Mouse (Mus musculus) liver (tissue): Measurements from ENCODE around the gene Vangl2.
"Not testable (repeated sequence)": the region's sequence is repeated elsewhere in the genome, so short reads cannot be mapped to it uniquely, and the experiment has no call there.

Experiments used
- DNase-seq: peaks from one replicate; pipeline ENCODE4 v3.0.0-alpha.2; 2020; ENCODE audit warnings: mixed read lengths

Gene Vangl2

DNA sequence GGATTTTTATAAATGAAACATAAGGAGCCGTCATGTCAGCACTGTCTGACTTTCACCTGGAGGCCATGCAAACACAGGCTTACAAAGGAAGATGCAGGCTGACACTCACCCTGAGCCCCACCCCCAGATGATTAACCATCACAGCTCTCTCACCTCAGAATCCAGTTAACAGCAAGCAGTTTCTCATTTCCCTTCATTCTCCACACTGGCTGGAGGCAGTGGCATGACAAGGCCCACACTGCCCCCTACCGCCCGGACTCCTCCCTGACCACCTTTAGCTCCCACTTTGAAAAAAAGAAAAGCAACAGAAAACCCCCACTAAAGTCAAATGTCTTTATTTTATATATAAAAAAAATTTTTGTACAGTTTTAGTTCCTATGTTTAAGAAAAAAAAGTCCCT is 27.6 kb downstream of the Vangl2 start:
- peak; percentile 69 for DNase-seq

- no peak for DNase-seq
These were observed 29.2 kb downstream of the Vangl2 start for GRCm38 (mm10) chr1:171998820-171999597.

DNA sequence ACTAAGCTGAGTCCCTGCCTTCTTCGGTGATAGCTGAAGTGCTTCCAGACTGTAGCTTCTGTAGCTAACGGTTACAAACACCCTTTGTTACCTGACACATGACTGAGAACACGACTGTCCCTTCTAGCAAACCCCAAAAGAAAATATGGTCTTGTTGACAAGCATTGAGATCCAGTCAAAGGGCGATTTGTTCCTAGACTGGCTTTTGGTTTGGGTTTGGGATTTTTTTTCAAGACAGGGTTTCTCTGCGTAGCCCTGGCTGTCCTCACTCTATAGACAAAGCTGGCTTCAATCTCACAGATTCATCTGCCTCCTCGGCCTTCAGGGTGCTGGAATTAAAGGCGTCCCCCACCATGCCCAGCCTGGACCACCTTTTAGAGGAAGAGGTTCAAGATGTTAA is 31.5 kb downstream of the Vangl2 start:
- no peak for DNase-seq

GRCm38 (mm10) chr1:171994918-171995715 is 33.1 kb downstream of the Vangl2 start:
- DNase-seq: no peak

DNA sequence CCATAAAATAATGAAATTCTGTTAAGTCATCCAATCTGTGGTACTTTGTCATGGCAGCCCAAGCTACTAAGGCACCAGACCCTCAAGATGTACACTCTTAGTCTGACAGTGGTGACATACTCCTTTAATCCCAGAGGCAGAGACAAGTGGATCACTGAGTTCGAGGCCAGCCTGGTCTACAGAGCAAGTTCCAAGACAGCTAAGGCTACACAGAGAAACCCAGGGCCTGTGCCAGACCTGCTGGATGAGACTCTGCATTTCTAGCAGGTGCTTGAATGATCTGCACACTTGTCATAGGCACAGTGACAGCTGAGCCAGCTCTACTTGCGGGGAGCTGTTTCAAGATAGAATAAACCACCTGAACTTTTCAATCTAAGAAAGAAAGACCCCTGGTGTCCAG is 33.7 kb downstream of the Vangl2 start:
- DNase-seq: no peak

DNA sequence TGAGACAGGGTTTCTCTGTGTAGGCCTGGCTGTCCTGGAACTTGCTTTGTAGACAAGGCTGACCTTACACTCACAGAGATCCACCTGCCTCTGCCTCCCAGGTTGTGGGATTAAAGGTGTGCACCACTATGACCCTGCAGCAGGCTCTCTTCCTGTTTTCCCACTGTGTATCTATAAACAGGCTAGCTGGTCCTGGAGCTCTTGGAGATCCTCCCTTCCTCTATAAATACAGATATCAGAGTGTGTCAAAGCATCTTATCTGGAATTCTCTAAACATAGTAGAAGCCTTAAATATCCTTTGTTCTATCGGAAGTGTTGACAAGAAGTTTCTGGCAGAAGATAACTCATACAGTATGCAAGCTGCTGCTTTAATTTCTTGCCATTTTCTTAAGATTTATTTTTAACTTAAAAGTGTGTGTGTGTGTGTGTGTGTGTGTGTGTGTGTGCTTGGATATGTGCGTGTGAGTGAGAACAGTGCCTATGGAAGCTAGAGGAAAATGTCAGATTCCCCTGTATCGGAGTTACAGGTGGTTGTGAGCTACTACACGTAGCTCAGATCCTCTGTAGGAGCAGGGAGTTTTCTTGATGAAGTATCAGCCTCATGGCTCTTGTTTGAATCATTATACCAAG is 35.2 kb downstream of the Vangl2 start:
- no peak for DNase-seq

- DNase-seq: no peak
These were observed 36.4 kb downstream of the Vangl2 start for GRCm38 (mm10) chr1:171991883-171992282.

- DNase-seq: no peak
These were observed 44.1 kb downstream of the Vangl2 start for GRCm38 (mm10) chr1:171984121-171984520.

DNA sequence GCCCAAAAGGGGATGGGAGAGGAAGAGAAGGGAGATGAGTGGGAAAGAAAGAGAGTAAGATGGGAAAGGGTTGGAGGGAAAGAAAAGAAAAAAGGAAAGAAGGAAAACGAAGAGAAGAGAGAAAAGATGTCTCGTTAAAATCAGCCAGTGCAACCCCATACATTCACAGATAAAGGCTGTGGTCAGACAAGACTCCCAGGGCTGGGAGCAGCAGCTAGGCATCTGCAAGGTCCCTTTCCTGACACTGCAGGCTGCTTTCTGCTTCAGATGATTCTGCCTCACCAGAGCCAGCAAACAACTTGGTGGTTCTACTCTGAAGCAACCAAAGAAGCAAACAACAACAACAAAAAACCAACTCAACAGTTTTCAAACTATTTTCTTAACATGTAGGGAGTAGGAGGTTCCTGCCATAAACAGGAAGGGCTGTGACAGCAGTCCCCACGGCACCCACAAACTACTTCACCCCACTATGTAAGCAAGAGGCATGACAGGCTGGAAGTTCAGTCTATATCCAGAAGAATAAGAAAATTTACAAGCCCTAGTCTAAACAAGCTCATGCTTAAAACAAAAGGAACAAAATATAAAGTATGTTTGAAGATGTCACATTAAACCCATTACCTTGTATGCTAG is 44.8 kb downstream of the Vangl2 start:
- DNase-seq: no peak

DNA sequence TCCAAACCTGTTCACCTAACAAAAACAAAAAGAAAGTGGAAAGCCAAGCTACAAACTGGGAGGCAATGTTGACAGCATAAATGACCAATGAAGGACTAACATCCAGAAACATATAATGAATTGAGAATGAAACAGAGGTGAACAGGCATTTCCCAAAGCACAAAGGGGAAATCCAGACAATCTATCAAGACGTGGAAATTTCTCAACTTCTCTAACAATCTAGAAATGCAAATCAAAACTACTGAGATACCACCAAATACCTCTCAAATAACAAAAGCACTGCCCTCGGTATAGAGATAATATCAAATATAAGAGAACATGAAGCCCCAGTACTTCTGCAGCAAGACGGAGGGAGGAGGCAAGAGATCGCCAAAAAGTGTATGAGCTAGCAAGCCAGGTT is 45.5 kb downstream of the Vangl2 start:
- DNase-seq: no peak

- DNase-seq: no peak
These were observed 46.1 kb downstream of the Vangl2 start for GRCm38 (mm10) chr1:171982170-171982569.

DNA sequence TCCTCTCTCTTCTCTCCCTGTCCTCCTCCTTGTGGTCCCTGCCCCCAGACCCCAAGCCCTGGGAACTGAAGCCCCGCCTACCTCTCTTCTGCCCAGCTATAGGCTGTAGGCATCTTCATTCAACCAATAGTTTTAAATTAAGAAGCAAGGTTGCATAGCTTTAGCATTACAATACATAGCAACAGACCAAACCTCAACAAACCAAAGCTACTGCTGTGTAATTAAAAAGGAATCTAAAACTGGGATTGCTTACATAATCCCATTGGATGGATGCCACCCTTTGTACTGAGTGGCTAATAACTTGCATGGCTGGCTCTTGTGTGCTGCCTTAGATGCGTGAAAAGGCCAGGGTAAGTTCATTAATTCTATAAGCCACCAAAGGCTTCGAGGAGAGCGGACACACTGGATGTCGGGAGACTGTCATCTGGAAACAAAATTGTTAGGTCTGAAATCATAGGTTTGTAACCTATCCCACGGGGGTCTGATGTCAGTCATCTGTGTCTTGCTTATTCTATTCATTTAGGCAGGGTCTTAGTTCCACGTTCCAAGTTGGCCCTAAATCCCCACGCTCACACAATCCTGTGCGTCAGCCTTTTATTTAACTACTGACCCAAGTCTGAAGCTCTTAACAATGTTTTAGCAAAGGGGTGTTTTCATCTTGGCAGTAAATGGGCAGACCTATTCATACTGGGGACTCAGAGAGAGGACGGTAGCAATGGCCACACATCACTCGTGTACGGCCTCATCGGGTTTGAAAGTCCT is 48.1 kb downstream of the Vangl2 start:
- no peak for DNase-seq

- no peak for DNase-seq
These were observed 50.4 kb downstream of the Vangl2 start for GRCm38 (mm10) chr1:171977891-171978290.

- no peak for DNase-seq
These were observed 51.3 kb downstream of the Vangl2 start for GRCm38 (mm10) chr1:171976826-171977539.

GRCm38 (mm10) chr1:171975831-171976230 is 52.4 kb downstream of the Vangl2 start:
- no peak for DNase-seq

GRCm38 (mm10) chr1:171975377-171975776 is 52.9 kb downstream of the Vangl2 start:
- DNase-seq: no peak

DNA sequence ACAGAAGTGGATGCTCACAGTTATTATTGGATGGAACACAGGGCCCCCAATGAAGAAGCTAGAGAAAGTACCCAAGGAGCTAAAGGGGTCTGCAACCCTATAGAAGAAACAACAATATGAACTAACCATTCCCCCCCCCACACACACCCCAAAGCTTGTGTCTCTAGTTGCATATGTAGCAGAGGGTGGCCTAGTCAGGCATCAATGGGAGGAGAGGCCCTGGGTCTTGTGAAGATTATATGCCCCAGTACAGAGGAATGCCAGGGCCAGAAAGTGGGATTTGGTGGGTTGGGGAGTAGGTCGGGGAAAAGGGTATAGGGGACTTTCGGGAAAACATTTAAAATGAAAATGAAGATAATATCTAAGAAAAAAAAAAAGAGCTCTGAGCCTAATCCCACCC is 53.9 kb downstream of the Vangl2 start:
- DNase-seq: not testable (repeated sequence)

GRCm38 (mm10) chr1:171970854-171971586 is 57.2 kb downstream of the Vangl2 start:
- DNase-seq: no peak

GRCm38 (mm10) chr1:171969221-171969620 is 59.0 kb downstream of the Vangl2 start:
- no peak for DNase-seq

DNA sequence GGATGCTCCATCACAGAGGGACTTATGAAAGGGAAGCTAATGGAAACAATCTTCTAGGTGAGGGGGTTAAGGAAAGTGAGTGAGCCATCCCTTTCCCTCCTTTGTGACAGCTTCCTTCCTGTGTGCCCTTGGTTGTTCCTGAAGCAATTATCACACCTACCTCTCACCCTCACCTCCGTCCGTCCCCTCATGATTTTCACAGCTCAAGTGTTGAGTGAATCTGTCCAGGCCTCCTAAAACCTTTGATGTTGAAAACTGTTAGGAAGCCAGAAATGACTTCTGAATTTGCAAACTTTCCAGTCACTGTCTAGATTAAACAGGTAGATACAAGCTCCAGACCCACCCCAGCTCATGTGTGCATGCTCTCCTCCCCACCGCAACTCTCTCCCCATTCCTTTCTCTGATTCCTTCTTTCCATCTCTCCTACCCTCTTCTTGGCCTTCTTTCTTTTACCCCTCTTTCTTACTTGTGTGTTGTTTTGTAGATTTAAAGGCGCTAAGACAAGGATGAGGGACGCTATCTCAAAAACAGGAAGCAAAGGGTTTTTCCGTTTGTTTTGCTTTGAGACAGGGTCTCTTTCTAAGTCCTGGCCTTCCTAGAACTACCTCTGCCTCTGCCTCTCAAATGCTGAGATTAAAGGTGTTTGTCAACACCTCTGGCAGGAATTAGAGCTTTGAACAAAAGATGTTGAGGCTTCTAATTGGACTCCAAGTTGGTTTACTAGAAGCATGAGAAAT is 62.0 kb downstream of the Vangl2 start:
- no peak for DNase-seq
